Mouse (Mus musculus) NIH3T3 (cell line): Measurements from ENCODE around the gene Spn.

Source experiments
- DNase-seq: peaks from one replicate; pipeline ENCODE4 v3.0.0-alpha.2; 2012; ENCODE audit warnings: low read depth

Spn gene

DNA sequence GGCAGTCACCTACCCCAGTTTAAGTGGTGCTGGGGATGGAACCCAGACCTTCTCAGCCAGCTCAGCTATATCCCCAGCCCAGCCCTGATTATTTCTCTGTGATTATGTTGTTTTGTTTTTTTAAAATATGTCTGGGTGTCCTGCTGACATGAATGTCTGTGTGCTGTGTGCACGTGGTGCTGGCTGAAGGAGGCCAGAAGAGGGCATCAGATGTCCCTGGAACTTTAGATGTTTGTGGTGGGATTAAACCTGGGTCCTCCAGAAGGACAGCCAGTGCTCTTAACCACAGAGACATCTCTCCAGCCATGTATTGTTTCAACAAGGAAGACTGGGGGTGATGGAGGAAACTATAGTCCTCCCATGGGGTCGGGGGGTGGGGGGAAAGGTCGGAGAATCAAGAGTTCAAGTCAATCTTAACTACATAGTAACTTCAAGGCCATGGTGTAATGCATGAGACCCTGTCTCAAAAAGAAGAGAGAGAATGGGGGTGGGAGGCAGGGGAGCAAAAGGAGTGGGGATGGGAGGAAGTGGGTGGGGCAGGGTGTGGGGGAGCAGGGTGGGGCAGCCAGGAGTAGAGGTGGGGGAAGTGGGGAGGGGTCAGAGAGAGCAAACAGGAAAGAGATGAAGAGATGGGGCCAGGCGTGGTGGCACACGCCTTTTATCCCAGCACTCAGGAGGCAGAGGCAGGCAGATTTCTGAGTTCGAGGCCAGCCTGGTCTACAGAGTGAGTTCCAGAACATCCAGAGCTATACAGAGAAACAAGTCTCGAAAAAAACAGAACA is 3.2 kb upstream of the Spn start:
- DNase-seq, result no peak

DNA sequence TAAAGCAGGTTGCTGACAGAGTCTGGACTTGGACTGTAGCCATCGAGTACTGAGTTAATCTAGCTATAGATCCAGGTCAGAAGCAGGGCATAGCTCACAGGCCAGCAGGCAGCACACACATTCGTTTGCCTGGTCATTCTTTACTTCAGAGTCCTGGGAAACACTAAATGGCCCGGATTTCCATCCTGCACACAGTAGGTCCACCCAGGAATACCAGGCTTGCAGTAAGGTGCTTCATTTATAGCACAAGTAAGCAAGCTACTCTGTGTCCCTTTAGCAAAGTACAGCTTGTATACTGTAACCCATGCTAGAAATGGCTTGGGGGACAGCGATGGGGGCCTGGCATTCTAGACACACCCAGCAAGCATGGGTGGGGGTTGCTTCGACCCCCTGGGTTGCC is 1.9 kb upstream of the Spn start:
- no peak for DNase-seq

DNA sequence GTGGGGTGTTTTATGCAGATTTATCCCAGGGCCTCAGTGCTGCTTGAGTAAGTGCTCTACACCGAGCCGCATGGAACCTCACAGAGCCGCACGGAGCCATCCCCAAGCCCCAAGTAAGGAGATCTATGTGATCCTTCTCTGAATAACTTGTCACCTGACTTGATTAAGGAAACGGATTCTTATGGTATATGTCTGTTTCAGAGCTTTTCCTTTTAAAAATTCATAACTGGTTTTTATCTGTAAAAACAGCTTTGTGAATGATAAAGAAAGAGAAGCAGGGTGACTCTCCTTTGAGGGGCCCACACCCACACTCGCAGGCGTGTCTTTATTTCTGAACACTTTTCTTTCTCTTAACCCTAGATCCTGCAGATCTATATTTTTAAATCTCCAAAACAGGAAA is 1.5 kb upstream of the Spn start:
- no peak for DNase-seq

DNA sequence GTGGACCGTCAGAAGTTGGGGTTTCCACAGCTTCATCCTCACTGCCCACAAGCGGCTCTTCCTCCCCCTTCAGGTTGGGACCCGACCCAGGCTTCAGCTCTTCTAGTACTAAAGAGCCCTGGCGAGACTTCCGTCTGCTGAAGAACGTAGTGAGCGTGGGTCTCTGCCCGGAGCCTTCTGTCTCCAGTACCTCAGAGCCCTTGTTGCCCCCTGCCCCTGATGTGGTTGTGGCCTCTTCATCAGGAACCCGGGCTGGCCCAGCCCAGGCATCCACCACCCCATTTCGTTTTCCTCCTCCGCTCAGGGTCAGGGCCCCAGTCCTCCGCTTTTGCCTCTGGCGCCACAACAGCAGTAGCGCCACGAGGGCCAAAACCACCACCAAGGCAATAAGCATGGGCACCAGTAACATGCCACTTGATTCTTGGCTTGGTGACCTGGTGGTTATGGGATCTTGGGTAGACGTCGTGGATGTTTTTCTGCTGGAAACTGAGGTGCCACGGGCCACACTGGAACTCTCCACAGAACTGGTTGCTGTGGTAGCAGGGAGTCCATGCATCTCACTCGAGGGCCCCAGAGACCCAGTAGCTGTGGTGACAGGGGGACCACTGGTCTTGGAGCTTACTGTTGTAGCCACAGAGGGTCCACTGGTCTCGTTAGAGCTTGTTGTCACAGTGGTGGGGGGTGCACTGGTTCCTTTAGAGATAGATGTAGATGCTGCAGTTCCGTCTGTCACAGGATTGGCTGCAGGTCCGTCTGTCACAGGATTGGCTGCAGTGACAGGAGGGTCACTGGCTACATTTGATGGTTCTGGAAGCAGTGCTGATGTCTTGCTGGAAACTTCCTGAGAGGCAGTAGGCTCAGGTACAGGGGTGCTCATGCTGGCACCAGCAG is 1.2 kb downstream of the Spn start:
- no peak for DNase-seq

DNA sequence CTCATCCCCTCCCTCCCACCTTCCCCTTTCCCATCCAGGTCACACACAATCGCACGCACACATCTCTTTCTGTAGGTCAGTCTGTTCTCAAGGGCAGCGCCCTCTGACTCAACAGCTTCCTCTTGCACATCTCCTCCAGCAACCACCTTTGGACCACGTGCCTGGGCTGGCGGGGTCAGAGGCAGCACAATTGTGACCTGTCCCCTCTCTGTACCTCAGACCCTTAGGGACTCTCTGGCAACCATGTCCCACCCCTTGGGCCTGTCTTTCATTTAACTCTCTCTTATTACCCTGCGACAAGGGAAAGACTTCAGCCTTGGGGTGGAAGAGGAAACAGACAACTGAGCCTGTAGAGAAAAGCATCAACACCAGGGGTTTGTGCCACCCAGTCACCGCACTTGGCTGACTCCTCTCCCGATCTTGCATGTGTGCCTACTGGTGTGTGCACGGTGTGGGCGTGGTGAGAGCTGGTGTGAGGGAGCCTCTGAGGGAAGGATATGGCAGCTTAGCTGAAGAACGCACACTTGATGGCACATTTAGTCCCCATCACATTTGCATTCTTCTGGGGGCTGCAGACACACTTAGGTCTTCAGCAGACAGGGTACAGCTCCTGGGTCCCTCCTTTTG is 2.7 kb downstream of the Spn start:
- DNase-seq, result no peak

DNA sequence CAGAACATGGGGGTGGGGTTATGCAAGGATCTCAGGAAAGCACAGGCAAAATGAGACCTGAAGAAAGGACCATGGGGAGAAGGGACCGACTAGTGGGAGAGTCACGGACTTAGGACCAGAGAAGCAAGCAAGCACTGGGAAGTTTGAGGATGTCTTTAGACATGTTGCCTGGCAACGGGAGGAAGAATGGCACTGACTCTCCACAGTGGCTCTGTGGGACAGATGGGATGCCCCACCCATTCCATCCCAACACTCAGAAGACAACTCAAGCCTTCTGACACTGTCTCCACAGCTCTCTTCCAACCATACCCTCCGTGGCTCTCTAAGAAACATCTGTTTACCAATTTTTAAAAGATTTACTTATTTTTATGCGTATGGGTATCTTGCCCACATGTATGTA is 4.5 kb downstream of the Spn start:
- DNase-seq, result no peak

DNA sequence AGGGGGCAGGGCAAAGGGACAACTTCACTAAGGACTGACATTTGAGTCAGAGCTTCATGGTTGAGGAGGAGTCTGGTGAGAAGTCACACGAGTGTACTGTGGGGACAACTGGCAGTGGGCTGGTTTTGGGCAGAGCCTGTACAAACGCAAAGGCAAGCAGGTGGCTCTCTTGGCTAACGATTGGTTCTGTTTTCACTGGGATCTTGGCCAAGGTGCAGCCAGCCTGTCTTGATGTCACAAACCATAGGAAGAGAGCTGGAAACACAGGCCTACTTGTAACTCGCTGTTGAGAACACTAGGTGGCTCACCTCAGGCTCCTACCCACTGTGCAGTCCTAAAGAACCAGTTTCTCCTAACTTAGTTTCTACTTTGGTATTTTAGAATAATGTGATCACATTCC is 8.0 kb downstream of the Spn start:
- peak; percentile 77 for DNase-seq

DNA sequence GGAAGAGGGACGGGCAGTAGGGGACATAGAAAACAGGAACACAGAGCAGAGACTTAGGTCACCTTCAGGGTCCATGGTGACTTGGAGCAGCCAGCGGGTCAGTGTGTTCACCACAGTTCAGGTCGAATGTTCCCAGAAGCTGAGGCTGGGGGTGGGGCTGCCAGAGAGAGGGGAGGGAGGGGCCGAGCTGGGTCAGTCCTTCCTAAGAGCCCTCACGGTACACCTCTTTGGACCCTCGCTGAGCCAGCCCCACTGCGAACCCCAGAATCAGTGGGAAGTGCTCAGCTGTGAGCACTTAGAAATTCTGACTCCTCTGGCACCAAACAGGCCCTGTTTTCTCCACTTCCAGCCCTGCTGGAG is 15.7 kb downstream of the Spn start, which contains the start of gene Qprt:
TSS of gene Qprt (minus strand) at position 316 of the 360 bp plus-strand sequence.
- DNase-seq, result no peak

DNA sequence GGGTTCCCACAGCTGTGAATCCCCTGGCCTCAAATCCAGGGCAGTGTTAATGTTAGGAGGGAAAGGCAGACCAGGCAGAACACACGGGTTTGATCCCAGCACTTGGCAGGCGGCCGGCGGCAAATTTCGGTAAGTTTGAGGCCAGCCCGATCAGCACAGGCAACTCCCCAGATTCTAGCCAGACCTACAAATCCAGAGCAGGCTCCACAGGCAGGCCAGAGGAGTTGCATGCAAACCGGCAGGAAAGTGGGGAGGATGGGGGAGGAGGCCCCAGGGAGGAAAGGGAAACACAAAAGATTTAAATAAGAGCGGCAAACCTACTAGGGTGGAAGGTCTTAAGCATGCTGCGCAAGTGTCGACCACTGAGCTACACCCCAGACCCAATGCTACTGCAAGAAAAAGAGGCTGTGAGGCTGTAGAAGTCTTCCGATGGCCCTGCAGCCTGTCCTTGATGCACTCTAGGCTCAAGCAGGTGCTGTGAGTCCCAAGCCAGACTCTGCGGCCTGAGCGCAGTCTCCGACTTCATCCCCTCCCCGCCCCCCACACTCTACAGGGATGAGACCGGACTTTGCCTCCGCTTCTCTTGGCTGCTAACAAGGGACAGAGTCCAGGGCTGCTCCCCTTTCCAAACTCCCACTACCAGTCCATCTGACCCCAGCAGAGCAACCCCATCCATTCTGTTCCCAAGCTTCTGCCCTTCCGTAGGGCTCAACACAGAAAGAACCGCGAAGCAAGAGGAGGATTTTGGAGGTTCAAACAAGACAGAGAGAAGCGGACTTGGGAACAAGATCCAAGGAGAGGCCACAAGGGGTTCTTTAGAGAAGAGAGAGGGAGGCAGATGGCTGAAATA is 16.3 kb downstream of the Spn start:
- DNase-seq, result no peak

DNA sequence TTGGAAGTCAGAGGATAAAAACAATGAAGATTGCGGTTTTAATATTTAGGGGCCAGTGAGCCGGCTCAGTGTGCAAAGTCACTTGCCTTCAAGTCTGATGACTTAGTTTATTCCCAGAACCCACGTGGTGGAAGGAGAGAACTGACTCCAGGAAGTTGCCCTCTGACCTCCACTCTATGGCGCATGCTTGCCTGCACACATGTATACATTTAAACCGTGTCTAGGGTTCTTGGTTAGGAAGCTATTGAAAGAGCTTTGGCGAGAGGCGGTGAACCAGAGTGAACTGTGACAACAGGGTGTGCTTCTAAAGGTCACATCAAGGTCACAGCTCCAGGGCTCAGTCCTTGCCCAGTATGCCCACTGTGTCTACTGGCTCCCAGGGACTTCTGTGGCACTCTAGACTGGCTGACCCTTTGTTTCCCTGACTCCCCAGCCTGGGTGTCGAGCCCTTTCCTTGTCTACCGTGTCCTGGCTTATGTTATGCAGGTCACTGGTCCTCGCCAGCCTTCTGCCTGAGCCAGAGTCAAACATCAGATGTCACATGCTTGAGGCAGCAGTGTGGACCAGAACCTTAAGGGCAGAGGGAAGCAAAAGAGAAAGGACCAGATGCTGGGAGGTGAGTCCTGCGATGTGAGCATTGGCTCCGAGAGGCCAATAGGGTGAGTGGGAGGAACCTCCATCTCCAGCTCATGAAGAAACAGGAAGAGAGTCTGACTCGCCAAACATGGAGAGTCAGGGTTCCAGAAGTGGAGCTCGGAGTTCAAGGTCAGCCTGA is 18.8 kb downstream of the Spn start:
- no peak for DNase-seq

DNA sequence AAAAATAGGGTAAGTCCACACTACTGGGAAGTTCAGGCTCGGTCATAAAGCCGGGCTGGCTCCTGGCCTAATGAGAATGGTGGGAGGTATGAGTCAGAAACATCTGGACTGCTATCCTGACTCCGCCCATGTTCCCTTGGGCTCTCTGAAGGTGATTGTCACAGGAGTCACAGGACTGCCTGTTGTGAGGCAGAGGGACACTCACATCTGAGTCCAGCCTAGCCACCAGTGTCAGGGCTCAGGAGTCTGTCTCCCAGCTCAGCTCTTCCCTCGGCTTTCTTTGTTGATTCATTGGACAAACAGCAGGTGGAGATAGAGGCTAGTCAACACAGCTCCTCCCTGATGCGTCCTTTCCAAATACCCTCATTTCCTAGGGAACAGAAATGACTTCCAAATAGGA is 19.7 kb downstream of the Spn start:
- peak; percentile 76 for DNase-seq

DNA sequence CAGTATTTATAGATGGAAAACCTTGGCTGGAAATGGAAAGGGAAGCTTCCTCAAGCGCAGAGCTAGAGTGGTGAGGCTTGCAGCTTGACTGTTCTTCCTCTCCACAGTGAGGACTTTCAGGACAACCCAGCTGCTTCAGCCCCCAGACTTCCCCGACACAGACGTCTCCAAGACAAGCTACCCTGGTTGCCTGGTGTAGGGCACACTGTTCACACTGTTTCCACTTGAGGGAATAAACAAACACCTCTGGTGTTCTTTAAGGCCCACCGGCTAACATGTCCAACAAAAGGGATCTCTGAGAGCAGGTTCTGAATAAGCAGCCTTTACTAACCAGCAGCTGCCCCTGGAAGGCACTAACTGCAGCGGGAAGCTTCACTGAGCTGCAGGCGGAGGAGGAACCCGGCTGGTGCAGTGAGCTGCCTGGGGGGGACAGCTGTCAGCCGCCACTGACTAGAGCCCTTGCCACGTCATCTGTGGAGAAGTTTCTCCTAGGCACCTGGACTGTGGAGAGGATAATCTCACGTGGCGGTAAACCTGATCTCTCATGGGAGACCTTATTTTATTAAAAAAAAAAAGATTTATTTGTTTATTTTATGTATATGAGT is 21.2 kb downstream of the Spn start:
- no peak for DNase-seq

DNA sequence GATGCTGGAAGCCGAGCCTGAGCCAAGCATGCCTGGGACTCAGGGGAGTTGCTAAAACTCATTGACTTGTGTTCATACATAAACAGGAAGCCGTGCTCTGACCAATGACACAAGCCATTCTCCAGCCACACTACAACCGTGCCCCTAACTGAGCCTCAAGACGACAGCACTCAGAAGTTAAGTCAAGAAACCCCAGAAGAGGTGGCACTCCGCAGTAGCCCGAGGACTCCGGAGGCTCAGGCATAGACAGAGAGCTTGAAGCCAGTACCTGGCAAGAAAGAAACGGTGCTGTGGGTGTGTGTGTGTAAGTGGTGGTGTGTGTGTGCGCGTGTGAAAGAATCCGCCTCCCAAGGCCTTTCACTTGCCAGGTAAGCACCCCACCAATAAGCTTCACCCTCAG is 22.7 kb downstream of the Spn start:
- DNase-seq, result no peak

DNA sequence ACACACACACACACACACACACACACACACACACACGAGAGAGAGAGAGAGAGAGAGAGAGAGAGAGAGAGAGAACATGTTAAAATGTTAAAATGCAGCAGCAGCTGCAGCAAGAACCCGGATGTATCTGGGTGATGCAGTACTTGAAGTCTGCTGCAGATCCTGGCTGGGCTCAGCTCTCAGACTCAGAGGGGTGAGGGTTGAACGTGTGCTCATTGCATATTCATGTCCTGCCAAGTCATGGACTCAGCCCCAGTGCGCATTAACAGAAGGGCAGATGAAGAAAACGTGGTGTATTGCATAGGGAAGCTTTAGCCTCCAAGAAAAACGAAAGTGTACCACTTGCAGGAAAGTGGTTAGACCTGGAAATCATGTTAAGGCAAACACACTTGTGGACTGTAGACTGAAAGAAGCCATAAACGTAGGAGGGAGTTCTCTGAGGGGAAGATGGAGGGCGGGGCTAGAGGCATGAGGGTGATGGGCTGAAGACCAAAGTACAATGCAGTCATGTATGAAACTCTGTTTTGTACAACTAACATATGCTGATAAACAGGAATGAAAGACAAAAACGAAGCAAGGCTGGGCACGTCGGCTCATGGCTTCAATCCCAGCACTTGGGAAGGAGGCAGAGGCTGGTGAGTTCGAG is 23.9 kb downstream of the Spn start:
- DNase-seq, result peak; percentile 72

DNA sequence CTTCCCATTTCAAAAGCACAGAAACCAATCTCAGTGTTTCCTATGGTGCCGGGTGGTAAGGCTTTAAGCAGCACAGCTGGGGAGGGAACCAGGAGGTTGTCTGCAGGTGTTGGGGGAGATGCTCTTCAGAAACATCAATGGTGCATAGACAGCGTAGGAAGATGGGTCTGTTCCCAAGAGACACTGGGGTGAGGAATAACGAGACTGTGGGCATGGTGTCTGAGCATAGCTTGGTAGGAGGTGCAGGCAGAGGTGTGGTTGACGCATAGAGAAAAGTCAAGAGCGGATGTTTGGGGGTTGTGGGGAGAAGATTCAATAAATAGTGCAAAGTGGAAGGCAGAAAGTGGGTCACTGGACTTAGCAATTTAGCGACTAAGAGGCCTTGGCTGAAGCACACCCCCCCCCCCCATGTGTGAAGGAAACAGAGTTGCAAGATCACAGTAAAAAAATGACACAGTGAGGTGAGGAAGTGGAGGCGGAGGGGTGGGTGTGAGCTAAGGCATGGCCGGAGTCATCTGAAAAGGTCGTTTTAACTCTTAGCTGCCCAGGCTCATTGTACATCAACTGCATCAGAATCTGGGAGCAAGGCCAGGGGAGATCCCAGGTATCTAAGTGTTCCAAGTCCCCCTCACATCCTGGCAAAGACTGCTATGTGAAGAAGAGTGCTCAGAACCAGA is 24.6 kb downstream of the Spn start:
- peak; percentile 13 for DNase-seq

DNA sequence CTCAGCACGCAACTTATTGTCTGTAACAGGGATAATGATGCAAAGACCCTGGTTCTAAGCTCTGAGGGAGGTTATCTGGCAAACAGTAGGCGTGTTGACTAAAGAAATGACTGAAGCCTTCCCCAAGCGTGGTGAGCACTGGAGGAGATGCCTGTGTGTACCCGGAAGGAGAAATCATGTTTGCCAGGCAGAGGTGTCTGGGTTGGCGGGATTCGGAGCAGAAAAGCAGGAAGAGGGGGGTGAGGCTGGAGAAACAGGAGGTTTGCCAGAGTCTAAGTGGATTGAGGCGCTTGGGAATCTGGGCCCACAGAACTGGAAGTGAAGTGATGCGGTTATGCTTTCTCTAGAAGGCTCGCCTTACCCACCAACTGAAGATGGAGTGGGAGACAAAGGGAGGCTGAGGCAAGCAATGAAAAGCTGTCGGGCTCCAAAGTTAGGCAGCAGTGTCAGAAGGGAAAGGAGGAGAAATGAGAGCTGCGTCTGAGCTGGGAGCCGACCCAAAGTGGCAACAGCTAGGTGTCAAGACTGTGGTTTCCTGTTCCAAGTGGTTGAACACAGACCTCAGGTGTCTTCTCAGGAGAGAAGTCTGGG is 25.3 kb downstream of the Spn start:
- no peak for DNase-seq

DNA sequence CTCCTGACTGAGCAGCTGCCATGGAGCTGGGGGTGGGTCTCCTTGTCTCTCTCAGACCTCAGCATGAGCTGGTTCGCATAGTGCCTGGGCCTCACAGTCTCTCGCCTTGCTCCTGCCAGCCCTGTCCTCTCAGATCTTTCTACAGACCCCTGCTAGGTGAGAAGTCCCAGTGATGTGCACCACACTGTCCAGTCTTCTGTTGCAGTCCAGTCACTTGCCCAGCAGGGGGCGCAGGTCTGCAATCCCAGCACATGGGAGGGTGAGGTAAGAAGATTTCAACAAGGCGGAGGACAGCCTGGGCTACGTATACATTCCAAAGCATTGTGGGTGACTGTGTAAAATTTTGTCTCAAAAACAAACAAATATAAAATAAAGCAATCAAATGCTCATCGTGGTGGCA is 26.2 kb downstream of the Spn start:
- DNase-seq, result peak; percentile 70

DNA sequence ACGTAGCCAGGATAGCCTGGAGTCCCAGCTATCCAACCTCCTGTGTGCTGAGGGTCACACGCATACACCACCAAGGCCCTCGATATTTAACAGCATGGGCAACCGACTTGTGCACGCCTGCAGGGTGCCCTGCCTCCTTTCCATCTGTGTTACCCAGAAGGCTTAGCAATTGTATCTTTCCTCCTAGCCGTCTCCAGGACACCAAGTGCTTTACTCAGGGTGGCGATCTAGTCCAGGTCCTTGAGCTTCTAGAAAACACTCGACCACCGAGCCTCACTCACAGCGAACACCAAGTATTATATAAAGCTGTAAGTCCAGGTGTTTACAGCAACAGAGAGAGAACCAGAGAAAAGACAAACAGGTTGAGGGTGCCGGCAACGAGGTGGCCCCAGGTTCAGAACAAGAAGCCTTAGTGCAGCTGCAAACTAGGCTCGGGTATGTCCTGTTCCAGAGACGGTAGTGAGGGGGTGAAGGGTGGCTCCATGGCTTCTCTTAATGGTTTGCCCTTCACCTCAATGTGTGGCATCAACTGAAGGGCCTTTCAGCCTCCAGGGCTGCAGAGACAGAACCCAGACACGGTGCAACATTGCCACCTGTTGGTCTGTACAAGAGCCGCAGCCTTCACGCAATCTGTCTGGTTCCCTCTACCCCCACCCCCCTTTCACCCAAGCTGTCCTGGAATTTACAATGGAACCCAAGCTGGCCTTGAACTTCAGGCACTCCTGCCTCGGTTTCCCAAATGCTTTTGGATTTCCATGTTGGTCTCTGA is 27.2 kb downstream of the Spn start:
- DNase-seq, result peak; percentile 86
